Comparison of ENCODE assay signal across 16 mouse cellular contexts in genomic region chr5:27133196-27133595, GRCm38 (mm10).
DNase-seq lines count a peak whose midpoint lies in the region; ATAC-seq lines count a peak whose summit lies in the region.
"Had no signal": no experiment of that assay in that cellular context is flagged by ENCODE, and none has a peak within 500 bp of the region (broad histone marks: within the 10 kb centered on the region; RNA-seq: fewer than 3 reads in every experiment).

No protein-coding gene starts in this region.

- peak; percentile 16 to 32 for DNase-seq in left cerebral cortex, postnatal 10 days (ENCODE audit: extremely low spot score in 1 of 2, low spot score in 2 of 2)
- no peak for DNase-seq in left cerebral cortex, postnatal 14 days (ENCODE audit: low spot score in 2 of 2)
- peak; percentile 76 for DNase-seq in cerebellum, adult 8-10 months
- peak; percentile 26 to 50 for DNase-seq in layer of hippocampus, adult 8-10 months (ENCODE audit: low spot score in 2 of 2)
- no peak for DNase-seq in thymus, postnatal 10 days (ENCODE audit: low spot score in 2 of 2)
- no peak for DNase-seq in embryo, embryonic 11 days
- DNase-seq in adrenal gland, postnatal 10 days: no peak
- DNase-seq: adrenal gland, postnatal 36 days; gastrocnemius, adult 2 months; heart, adult 2 months; kidney, adult 18-20 months; lung, postnatal 36 days; right cerebral cortex, adult 18-20 months; thymus, postnatal 25 days had no signal

- intact Hi-C loops in left cerebral cortex, postnatal 10 days (cut with DNase I): no loop called here
- intact Hi-C loops in left cerebral cortex, postnatal 14 days (cut with DNase I): no loop called here

- peak; percentile 16; the same call in 1 of the 2 replicates for ATAC-seq in cerebellum, adult (ENCODE audit: insufficient number of reproducible peaks, low FRiP score, low TSS enrichment)
- ATAC-seq: CD4-positive, CD25-positive, alpha-beta regulatory T cell, adult 4 months had no signal

Comparison
In these comparisons a context has a peak if more than half of its experiments do, and no peak if none do; other contexts are left out.
1. DNase-seq: peak in left cerebral cortex, postnatal 10 days (2 of 2), cerebellum, adult 8-10 months (single experiment) and layer of hippocampus, adult 8-10 months (2 of 2); none in left cerebral cortex, postnatal 14 days (0 of 2), thymus, postnatal 10 days (0 of 2), embryo, embryonic 11 days (single experiment) and adrenal gland, postnatal 10 days (single experiment).